Mouse (Mus musculus) heart, embryonic 11.5 days (tissue): ENCODE measurements around the gene Arhgef18. TPM values are rescaled to one million over a fixed set of nuclear protein-coding genes. Genes with fewer than 3 reads are reported as not detected.
A peak's percentile ranks its signal among the peaks of the same experiment; 100 is the strongest.

Source experiments
- ATAC-seq: fragments of 200-750 bp; cut with Nextera tagmentation; replicated peaks from 2 replicates; pipeline ENCODE4 v1.8.0; 2017; ENCODE audit warnings: moderate library complexity; ENCODE audit not compliant: insufficient number of reproducible peaks, low FRiP score, low TSS enrichment
- H3K27ac ChIP-seq: fragments of 300-500 bp; sonication (generic); 2 replicates; pipeline ENCODE4 v1.5.1; 2014; ENCODE audit warnings: mild to moderate bottlenecking, low read depth, low read length
- H3K27me3 ChIP-seq: fragments of 300-500 bp; sonication (generic); 2 replicates; pipeline ENCODE4 v1.6.1; 2014; ENCODE audit warnings: mild to moderate bottlenecking, low read length, mixed read lengths; ENCODE audit not compliant: control insufficient read depth, insufficient read depth
- H3K36me3 ChIP-seq: fragments of 300-500 bp; sonication (generic); 2 replicates; pipeline ENCODE4 v1.6.1; 2014; ENCODE audit warnings: mild to moderate bottlenecking, low read length, moderate library complexity, mixed read lengths; ENCODE audit not compliant: control insufficient read depth, insufficient read depth
- H3K4me1 ChIP-seq: fragments of 300-500 bp; sonication (generic); 2 replicates; pipeline ENCODE4 v1.6.1; 2014; ENCODE audit warnings: low read length; ENCODE audit not compliant: control insufficient read depth, insufficient read depth
- H3K4me2 ChIP-seq: fragments of 300-500 bp; sonication (generic); 2 replicates; pipeline ENCODE4 v1.6.1; 2014; ENCODE audit warnings: mild to moderate bottlenecking, moderate library complexity
- H3K4me3 ChIP-seq: fragments of 300-500 bp; sonication (generic); 2 replicates; pipeline ENCODE4 v1.5.1; 2014; ENCODE audit warnings: low read depth, low read length
- H3K9ac ChIP-seq: fragments of 300-500 bp; sonication (generic); 2 replicates; pipeline ENCODE4 v1.6.1; 2014; ENCODE audit warnings: mild to moderate bottlenecking, low read depth, low read length, moderate library complexity
- H3K9me3 ChIP-seq: fragments of 300-500 bp; sonication (generic); replicated peaks from 2 replicates; pipeline ENCODE4 v1.6.1; 2016; ENCODE audit warnings: low read length; ENCODE audit not compliant: control insufficient read depth
- WGBS: fragments of 180-500 bp; shearing (Covaris S2); extraction: QIAGEN DNeasy Blood & Tissue Kit; methylation state at CpG from one replicate; pipeline ENCODE4 v1.1.7; 2014; ENCODE audit not compliant: insufficient replicate concordance; 5-methylcytosine and 5-hydroxymethylcytosine counted together
- polyA plus RNA-seq: library from polyadenylated mRNA; unstranded; fragments of >200 nt; fragmentation: Nextera tagmentation; extraction: Ambion mirVana; gene quantifications from 2 replicates; pipeline ENCODE4 v1.2.1, GENCODE M21; 2014

The Arhgef18 gene
- 5.3 and 6.2 TPM in 2 replicates for polyA plus RNA-seq

DNA sequence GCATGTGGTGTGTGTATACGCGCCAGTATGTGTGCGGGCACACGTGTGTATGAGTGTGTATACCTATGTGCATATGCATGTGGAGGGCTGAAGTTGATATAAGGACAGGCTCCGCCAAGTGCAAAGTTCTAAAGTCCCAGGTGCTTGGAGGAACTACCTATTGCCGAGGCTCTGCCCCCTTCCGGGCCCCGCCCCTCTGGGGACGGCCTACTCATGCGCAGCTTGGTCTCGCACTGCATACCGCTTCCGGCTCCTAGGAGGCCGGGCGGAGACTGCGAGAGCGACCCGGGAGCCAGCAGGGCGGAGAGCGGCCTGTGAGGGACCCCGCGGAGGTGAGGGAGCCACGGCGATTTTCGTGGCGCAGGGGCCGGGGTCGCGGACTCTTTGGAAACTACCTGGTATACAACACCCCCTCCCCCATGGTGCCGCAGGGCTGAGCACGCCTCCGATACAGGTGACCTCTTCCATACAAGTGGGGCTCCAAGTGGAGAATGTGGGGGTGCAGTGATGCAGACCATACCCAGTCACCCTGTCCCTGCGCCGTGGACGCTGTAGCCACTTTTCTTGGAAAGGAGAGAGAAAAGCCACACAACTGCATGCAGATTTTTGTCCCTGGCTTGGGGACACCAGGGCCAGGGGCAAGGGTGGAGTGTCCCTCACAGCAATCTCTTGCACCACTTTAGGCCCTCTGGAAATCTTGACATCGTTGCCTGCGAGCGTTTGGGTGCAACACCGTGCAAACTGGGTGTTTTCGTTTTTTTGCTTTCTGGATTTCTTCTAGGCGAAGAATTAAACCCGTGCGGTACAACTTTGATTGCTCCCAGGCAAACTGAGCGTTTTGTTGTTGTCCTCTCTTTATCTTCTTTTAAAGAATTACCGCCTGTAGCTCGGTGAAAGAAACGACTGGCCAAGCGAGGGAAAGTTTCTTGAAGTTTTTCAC lies at the start of gene Arhgef18:
Arhgef18 (plus strand) TSS at position 236 of the 940 bp plus-strand sequence.
- H3K9ac ChIP-seq = peak within 1 kb of the TSS; percentile 80
- H3K27ac ChIP-seq = no peak within 1 kb of the TSS
- H3K9me3 ChIP-seq = no peaks in the 10 kb centered on the region
- WGBS = under 1% methylated on average over 48 of the region's 48 CpGs
- no peaks in the 10 kb centered on the region for H3K27me3 ChIP-seq
- H3K4me1 ChIP-seq = peaks cover 14% of the 10 kb centered on the region
- peak within 1 kb of the TSS; percentile 85 for H3K4me2 ChIP-seq
- peak within 1 kb of the TSS; percentile 89 for H3K4me3 ChIP-seq
- ATAC-seq = peak; percentile 97
- no peaks in the 10 kb centered on the region for H3K36me3 ChIP-seq

DNA sequence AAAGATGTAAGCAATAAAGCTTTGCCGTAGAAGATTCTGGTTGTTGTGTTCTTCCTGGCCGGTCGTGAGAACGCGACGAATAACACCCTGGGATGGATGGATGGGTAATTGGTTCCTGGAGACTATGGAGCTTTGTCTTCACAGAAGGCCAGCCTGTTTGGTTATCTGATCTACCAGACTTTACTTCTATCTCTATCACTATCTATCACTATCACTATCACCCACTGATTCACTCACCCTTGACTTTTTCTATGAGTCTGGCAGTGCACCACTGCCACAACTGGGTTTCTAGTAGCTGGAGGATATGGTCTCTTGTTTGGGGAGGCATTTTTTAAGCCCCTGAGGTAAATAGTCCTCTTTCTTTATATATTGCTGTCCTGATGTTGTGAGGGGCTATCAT lies 47.5 kb upstream of the Arhgef18 start:
- Histone ChIP-seq H3K27me3 (no peaks in the 10 kb centered on the region), H3K9ac (no peak overlapping the region), H3K36me3 (no peaks in the 10 kb centered on the region), H3K9me3 (no peaks in the 10 kb centered on the region; the same call in 1 of the 2 replicates), H3K4me3 (no peak overlapping the region), H3K4me1 (no peaks in the 10 kb centered on the region), H3K27ac (no peak overlapping the region), H3K4me2 (no peak overlapping the region)
- WGBS = 98% methylated on average over 6 of the region's 6 CpGs
- ATAC-seq = no peak

DNA sequence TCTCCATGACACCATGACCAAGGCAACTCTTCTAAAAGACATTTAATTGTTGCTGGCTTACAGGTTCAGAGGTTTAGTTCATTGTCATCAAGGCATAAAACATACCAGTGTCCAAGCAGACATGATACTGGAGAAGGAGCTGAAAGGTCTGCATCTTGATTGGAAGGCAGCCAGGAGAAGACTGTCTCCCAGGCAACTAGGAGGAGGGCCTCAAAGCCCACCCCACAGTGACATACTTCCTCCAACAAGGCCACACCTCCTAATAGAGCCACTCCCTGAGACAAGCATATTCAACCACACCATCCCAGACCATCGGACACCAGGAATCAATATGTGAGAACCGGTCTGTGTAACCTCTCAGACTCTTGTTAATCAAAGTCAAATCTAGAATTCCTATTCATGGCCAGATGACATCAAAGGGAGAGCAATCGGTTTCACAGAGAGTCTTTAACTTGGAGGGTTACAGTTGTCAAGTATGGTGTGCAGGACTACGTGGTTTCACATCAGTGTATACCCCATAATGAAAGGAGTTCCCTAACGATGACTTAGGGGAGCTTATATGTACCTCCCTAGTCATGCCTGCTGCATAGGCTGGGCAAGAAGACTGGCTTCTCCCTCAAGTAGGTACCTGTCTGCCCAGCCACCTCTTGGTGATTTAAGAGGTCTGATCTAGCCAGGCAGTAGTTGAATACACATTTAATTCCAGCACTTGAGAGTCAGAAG lies 46.0 kb upstream of the Arhgef18 start:
- Histone ChIP-seq H3K4me2 (no peak overlapping the region), H3K27ac (no peak overlapping the region), H3K36me3 (no peaks in the 10 kb centered on the region), H3K9me3 (no peaks in the 10 kb centered on the region; the same call in 1 of the 2 replicates), H3K9ac (no peak overlapping the region), H3K27me3 (no peaks in the 10 kb centered on the region), H3K4me1 (no peaks in the 10 kb centered on the region), H3K4me3 (no peak overlapping the region)
- no peak for ATAC-seq
- 78% methylated on average over 5 of the region's 5 CpGs for WGBS

- H3K9ac ChIP-seq = no peak overlapping the region
These were observed 44.5 kb upstream of the Arhgef18 start for GRCm38 (mm10) chr8:3348142-3348823.

GRCm38 (mm10) chr8:3350747-3351146 lies 42.1 kb upstream of the Arhgef18 start:
- no peak for ATAC-seq
- Histone ChIP-seq H3K36me3 (no peaks in the 10 kb centered on the region), H3K4me2 (no peak overlapping the region), H3K27ac (no peak overlapping the region), H3K9ac (no peak overlapping the region), H3K4me3 (no peak overlapping the region), H3K4me1 (no peaks in the 10 kb centered on the region), H3K9me3 (no peaks in the 10 kb centered on the region), H3K27me3 (no peaks in the 10 kb centered on the region)
- 60% methylated on average over 6 of the region's 6 CpGs for WGBS

More at GRCm38 (mm10) chr8:3348142-3348823, 44.5 kb upstream of the Arhgef18 start:
- Histone ChIP-seq H3K27me3 (no peaks in the 10 kb centered on the region), H3K36me3 (no peaks in the 10 kb centered on the region), H3K4me2 (no peak overlapping the region), H3K4me3 (no peak overlapping the region), H3K4me1 (no peaks in the 10 kb centered on the region), H3K27ac (no peak overlapping the region), H3K9me3 (no peaks in the 10 kb centered on the region; the same call in 1 of the 2 replicates)
- ATAC-seq = no peak
- WGBS = 31% methylated on average over 13 of the region's 13 CpGs

- Histone ChIP-seq H3K9me3 (no peaks in the 10 kb centered on the region), H3K9ac (no peak overlapping the region), H3K4me1 (no peaks in the 10 kb centered on the region), H3K27me3 (no peaks in the 10 kb centered on the region), H3K4me2 (no peak overlapping the region), H3K36me3 (no peaks in the 10 kb centered on the region), H3K27ac (no peak overlapping the region), H3K4me3 (no peak overlapping the region)
- WGBS = 75% methylated on average over 6 of the region's 6 CpGs
- no peak for ATAC-seq
These were observed 40.1 kb upstream of the Arhgef18 start for GRCm38 (mm10) chr8:3352715-3353114.

- H3K9me3 ChIP-seq = no peaks in the 10 kb centered on the region
- H3K27ac ChIP-seq = no peak within 1 kb of the TSS
- no peak within 1 kb of the TSS for H3K4me2 ChIP-seq
- H3K4me3 ChIP-seq = no peak within 1 kb of the TSS
- no peaks in the 10 kb centered on the region for H3K36me3 ChIP-seq
- no peak within 1 kb of the TSS for H3K9ac ChIP-seq
- H3K4me1 ChIP-seq = no peaks in the 10 kb centered on the region
- no peak for ATAC-seq
- no peaks in the 10 kb centered on the region for H3K27me3 ChIP-seq
- 68% methylated on average over 13 of the region's 13 CpGs for WGBS
These were observed 39.5 kb upstream of the Arhgef18 start, which contains the start of gene A430078G23Rik for GRCm38 (mm10) chr8:3353189-3353810. Gene A430078G23Rik (plus strand): TSS chr8:3353415.
